Mouse (Mus musculus) fat pad, adult 2 months (tissue): ENCODE measurements around the gene Arhgap42.

Experiments
- DNase-seq: peaks from one replicate; pipeline ENCODE4 v3.0.0-alpha.2; 2011; ENCODE audit warnings: low read depth, low spot score; ENCODE audit errors: extremely low read depth

Arhgap42 gene

DNA sequence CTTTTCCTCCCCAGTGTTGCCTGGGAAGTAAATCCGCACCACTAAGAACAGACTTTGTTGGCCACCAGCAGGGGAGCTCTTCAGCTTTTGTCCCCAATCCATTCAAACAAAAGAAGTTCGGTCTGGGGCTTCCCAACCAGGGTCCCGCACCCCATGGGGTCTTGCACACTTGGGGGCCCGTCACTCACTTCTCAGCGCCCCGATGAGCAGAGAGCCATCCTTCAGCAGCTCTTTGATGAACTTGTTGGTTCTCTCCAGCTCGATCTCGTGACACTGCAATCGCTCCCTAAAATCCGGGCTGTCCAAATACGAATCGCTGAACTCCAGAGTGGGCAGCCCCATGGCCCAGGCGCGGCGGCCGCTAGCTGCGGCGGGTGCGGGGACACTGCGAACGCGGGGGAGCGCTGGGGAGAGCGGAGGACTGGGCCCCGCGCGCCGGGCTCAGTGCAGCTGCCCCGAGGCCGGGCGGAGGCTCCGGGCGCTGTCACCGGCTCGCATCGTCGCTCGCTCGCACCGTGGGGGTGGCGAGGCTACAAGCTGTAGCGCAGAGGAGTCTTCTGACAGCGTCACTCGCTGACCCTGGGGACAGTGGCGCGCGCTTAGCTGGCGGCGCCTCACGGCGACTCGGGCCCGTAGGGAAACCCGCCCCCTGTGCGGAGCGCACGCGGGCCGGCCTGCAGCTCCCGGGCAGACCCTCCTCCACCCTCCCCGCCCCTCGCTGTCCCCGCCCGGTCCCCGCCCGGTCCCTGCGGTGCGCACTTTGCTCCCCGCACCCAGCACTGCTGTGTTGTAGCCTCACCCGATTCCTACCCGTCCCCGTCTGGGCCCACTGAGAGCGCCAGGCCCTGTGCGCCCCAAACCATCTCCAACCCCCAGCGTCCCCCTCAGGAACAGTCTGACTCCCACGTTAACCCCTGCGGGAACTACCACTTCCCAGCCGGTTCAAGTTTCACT lies at the start of gene Arhgap42:
Gene Arhgap42 (minus strand): TSS at position 664 of the 954 bp plus-strand sequence.
- no peak for DNase-seq

- DNase-seq: no peak
Observed at GRCm38 (mm10) chr9:9288140-9288539, 49.2 kb upstream of the Arhgap42 start.

DNA sequence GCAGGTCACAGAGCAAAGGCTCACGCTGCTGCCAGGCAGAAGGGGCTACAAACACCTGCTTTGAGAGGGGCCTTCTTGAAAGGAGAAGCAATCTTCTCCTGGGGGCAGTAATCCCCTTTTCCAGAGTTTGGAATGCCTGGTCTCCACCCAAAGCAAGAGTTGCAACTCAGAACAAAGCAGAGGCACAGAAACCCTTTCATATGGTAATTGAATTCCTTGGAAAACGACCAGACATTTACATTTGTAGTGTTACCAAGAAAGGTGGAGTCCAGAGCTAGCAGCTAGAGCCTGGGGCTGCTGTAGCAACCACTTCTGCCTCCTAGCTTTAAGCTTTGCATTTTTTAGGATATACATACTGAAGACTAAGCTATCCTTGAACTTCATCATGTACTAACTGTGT lies 30.4 kb upstream of the Arhgap42 start:
- no peak for DNase-seq

DNA sequence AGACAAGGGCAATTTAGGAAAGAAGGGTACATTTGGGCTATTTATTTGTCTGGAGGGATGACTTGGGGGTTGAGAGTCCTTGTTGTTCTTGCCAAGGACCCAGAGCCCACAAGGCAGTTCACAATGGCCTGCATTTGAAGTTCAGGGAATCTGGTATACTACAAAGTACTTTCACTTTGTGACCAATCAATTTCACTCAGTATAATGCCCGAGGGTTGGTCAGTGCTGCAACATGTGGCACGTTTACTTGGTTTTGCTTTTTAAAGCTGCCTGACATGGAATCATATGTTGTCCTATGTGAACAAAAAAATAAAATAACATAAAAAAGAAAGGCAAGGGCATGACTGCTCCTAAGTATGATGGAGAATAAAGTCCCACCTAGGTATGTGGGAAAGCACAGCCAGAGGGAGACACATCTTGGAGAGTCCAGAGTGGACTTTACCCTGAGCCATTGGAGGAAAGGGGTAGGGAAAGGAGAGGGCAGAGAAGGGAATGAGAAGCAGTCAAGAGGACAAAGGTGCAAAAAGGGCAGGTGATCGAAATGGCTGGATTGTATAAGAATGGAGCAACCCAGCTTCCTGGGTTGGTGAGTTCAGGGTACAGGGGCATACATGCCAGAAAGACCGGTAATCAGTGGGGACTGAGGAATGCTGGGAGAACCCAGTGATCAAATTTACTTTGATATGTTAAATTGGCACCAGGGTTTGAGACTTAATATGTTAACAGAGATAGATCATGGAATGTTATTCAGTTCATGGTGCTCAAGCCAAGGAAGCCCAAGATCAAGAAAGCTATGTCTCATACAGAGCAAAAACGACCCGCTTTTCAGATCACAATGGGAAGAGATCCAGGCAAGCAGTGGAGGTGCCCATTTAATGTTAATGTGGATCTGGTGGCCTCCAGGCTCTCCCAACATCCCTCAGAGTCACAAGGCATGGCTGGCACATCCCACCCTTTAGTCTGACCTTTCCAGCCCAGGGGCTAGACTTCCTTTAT lies 29.0 kb upstream of the Arhgap42 start:
- no peak for DNase-seq

- no peak for DNase-seq
Observed at GRCm38 (mm10) chr9:9263543-9263942, 24.6 kb upstream of the Arhgap42 start.

DNA sequence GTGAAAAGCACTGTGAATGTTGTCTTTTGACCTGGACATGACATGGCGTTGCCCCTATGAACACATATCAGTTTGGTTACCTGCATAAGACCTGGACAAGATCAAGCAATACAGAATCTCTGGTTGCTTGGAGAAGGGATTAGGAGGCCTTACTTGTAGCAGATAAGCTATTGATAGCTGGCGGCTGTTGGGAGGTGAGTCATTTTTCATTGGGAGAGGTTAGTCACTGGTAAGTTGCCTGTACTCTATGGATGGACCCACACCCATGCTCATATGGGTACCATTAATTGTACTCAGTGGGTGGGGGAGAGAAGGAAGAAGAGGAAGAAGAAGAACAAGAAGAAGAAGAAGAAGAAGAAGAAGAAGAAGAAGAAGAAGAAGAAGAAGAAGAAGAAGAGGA lies 23.6 kb upstream of the Arhgap42 start:
- DNase-seq: no peak

GRCm38 (mm10) chr9:9254764-9255163 lies 15.9 kb upstream of the Arhgap42 start:
- DNase-seq: no peak

DNA sequence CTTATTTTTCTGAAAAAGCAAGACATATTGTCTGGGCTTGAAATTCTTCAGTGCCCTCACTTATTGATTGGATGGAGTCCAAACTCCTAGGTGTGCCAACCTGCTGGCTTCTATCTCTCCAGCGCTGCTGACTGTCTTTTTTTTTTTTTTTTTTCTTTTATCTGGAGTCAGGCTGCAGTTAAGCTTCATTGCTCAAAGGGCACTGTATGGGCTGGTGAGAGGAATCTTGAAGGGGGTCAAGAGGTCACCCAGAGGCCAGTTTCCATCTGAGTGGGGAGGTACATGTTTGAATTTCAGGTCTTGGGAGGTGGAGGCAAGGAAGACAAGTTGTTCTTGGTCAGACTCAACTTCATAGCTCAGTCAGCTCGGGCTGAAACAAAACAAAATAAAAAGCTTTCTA lies 9.6 kb upstream of the Arhgap42 start:
- DNase-seq: no peak

DNA sequence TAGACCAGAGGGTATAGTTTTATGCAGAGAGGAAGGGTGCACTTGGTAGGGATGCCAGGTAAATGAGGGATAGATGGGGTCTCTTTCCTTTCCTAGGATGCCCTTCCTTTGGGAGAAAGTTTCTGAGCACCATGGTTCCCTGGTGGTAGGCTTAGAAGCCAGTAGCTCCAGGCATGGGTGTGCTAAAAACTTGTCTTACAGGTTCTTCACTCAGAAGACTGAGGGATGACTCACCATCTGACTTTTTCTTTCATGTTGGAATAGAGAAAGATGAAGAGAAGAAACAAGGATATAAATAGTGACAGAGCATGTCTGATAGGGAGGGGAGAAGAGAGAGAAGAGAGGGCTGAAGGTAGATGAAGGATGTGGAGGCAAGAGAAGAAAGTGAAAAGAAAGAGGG lies 7.1 kb upstream of the Arhgap42 start:
- no peak for DNase-seq

DNA sequence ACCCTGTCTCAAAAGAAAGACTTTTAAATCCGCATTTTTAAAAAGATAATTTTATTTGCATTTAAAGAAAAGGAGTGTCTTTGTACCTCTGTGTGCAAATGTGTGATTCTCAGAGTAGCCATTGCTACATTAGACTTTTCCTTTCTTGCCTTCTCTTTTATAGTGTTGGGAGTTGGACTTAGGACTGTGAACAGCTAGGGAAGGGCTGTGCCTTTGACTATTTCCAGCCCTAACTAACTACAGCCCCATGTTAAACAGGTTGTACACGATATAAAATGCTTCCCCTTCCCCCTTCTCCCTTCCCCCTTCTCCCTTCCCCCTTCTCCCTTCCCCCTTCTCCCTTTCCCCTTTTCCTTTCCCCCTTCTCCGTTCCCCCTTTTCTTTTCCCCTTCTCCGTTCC lies 4.9 kb upstream of the Arhgap42 start:
- no peak for DNase-seq

GRCm38 (mm10) chr9:9241202-9241795 lies 2.4 kb upstream of the Arhgap42 start:
- no peak for DNase-seq

- DNase-seq: no peak
Observed at GRCm38 (mm10) chr9:9237511-9237910, 1.4 kb downstream of the Arhgap42 start.

DNA sequence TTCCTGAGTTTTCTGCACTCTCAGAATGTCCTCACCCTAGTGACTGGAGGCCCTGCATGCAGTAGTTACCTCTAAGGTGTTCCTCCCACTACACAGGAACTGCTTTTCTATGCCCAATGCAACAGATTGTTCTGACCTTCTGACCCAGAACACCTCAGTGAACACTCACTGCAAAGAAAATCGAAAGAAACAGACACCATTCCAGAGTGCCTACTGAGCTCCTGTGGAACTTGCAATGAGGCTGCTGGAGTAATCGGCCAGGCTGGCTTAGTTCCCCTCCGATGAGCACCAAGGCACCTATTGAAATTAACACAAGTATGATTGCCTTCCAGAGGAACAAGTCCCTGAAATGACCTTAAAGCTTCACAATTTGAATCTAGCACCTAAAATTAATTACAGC lies 9.2 kb downstream of the Arhgap42 start:
- no peak for DNase-seq

DNA sequence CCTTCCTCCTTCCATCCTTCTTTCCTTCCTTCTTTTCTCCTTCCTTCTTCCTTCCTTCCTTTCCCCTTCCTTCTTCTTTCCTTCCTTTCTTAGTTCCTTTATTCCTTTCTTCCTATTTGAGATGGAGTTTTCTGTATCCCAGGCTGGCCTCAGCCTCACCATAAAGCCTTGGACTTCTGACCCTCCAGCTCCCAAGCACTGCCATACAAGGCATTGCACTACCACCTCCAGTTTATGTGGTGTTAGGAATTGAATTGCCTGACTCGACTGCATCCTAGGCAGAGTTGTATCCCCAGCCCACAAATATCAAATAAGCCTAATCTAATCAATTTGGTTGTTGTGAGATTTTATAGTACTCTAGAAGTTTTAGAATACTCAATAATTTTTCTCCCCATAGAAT lies 14.1 kb downstream of the Arhgap42 start:
- DNase-seq: no peak

GRCm38 (mm10) chr9:9223384-9223783 lies 15.5 kb downstream of the Arhgap42 start:
- no peak for DNase-seq

GRCm38 (mm10) chr9:9221950-9222486 lies 16.9 kb downstream of the Arhgap42 start:
- no peak for DNase-seq

- no peak for DNase-seq
Observed at GRCm38 (mm10) chr9:9221185-9221584, 17.7 kb downstream of the Arhgap42 start.

- DNase-seq: no peak
Observed at GRCm38 (mm10) chr9:9218301-9218700, 20.6 kb downstream of the Arhgap42 start.

- DNase-seq: no peak
Observed at GRCm38 (mm10) chr9:9214849-9215248, 24.1 kb downstream of the Arhgap42 start.

DNA sequence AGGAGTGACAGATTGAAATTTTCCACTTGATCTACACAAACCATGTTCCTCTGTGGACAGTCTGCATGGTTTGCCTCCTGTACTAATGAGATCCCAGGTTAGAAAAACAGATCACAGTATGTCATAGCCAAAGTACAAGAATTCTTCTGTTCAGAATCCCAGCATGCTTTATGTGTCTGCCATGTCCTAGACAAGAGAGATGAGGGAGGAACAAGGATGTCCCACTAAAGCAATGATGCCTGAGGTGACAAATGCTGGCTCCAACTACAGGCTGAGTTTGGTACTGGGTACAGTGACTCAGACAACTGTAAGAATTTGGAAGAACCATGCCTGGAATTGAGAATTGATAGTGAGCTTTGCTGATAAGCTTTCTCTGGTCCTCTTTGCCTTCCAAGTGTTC lies 24.6 kb downstream of the Arhgap42 start:
- DNase-seq: no peak
